Mouse (Mus musculus): ENCODE results near the gene 2310022A10Rik.

Gene 2310022A10Rik

GRCm38 (mm10) chr7:27552931-27553513 lies at the start of gene 2310022A10Rik, which contains the start of gene Pld3:
Gene 2310022A10Rik (plus strand): TSS chr7:27553233.
Gene Pld3 (minus strand): TSS chr7:27553218.
- peak; percentile 93 for DNase-seq (ENCODE audit: extremely low read depth, low read depth)

GRCm38 (mm10) chr7:27506765-27507370 lies 46.2 kb upstream of the 2310022A10Rik start:
- DNase-seq (ENCODE audit: extremely low read depth, low read depth): no peak

GRCm38 (mm10) chr7:27507711-27508647 lies 45.1 kb upstream of the 2310022A10Rik start:
- peak; percentile 89 for DNase-seq (ENCODE audit: extremely low read depth, low read depth)

- peak; percentile 66 for DNase-seq (ENCODE audit: extremely low read depth, low read depth)
These were observed 44.4 kb upstream of the 2310022A10Rik start for GRCm38 (mm10) chr7:27508648-27509005.

GRCm38 (mm10) chr7:27510809-27511208 lies 42.2 kb upstream of the 2310022A10Rik start:
- no peak for DNase-seq (ENCODE audit: extremely low read depth, low read depth)

- DNase-seq (ENCODE audit: extremely low read depth, low read depth): no peak
These were observed 38.1 kb upstream of the 2310022A10Rik start for GRCm38 (mm10) chr7:27514961-27515360.

- DNase-seq (ENCODE audit: extremely low read depth, low read depth): no peak
These were observed 34.7 kb upstream of the 2310022A10Rik start for GRCm38 (mm10) chr7:27518314-27518713.

- no peak for DNase-seq (ENCODE audit: extremely low read depth, low read depth)
These were observed 32.9 kb upstream of the 2310022A10Rik start for GRCm38 (mm10) chr7:27520104-27520503.

- no peak for DNase-seq (ENCODE audit: extremely low read depth, low read depth)
These were observed 32.4 kb upstream of the 2310022A10Rik start for GRCm38 (mm10) chr7:27520599-27520998.

- no peak for DNase-seq (ENCODE audit: extremely low read depth, low read depth)
These were observed 30.1 kb upstream of the 2310022A10Rik start, which contains the start of gene Hipk4 for GRCm38 (mm10) chr7:27522967-27523366. Gene Hipk4 (plus strand): TSS chr7:27523267.

- DNase-seq (ENCODE audit: extremely low read depth, low read depth): no peak
These were observed 29.2 kb upstream of the 2310022A10Rik start for GRCm38 (mm10) chr7:27523805-27524204.

- peak; percentile 60 for DNase-seq (ENCODE audit: extremely low read depth, low read depth)
These were observed 26.8 kb upstream of the 2310022A10Rik start for GRCm38 (mm10) chr7:27526039-27526827.

- DNase-seq (ENCODE audit: extremely low read depth, low read depth): no peak
These were observed 24.0 kb upstream of the 2310022A10Rik start for GRCm38 (mm10) chr7:27529070-27529469.

GRCm38 (mm10) chr7:27530937-27531336 lies 22.1 kb upstream of the 2310022A10Rik start:
- DNase-seq (ENCODE audit: extremely low read depth, low read depth): no peak

- DNase-seq (ENCODE audit: extremely low read depth, low read depth): no peak
These were observed 21.3 kb upstream of the 2310022A10Rik start for GRCm38 (mm10) chr7:27531707-27532106.

GRCm38 (mm10) chr7:27532480-27533050 lies 20.5 kb upstream of the 2310022A10Rik start:
- no peak for DNase-seq (ENCODE audit: extremely low read depth, low read depth)

GRCm38 (mm10) chr7:27535386-27535785 lies 17.6 kb upstream of the 2310022A10Rik start:
- DNase-seq (ENCODE audit: extremely low read depth, low read depth): no peak

GRCm38 (mm10) chr7:27536618-27537017 lies 16.4 kb upstream of the 2310022A10Rik start:
- DNase-seq (ENCODE audit: extremely low read depth, low read depth): no peak

GRCm38 (mm10) chr7:27537998-27538397 lies 15.0 kb upstream of the 2310022A10Rik start:
- DNase-seq (ENCODE audit: extremely low read depth, low read depth): no peak

- no peak for DNase-seq (ENCODE audit: extremely low read depth, low read depth)
These were observed 14.2 kb upstream of the 2310022A10Rik start for GRCm38 (mm10) chr7:27538797-27539196.

GRCm38 (mm10) chr7:27540521-27540920 lies 12.5 kb upstream of the 2310022A10Rik start:
- no peak for DNase-seq (ENCODE audit: extremely low read depth, low read depth)
